Mouse (Mus musculus) gastrocnemius, adult 2 months (tissue): ENCODE data around the gene Xpo5. TPM values are rescaled to one million over a fixed set of nuclear protein-coding genes. Genes with fewer than 3 reads are reported as not detected.

Experiments used
- DNase-seq: peaks from one replicate; pipeline ENCODE4 v3.0.0; 2022
- H3K27ac ChIP-seq: fragments of 200-600 bp; 2 replicates; pipeline ENCODE4 v1.8.1; 2022; ENCODE audit warnings: mild to moderate bottlenecking
- H3K4me3 ChIP-seq: fragments of 200-600 bp; 2 replicates; pipeline ENCODE4 v1.8.1; 2022; ENCODE audit warnings: mild to moderate bottlenecking, moderate library complexity
- CTCF ChIP-seq: fragments of 200-600 bp; IDR thresholded peaks from 2 replicates; pipeline ENCODE4 v1.8.1; 2022; ENCODE audit warnings: antibody characterized with exemption, mild to moderate bottlenecking, moderate library complexity
- intact Hi-C: fragments of 180-260 bp; cut with DNase I; formaldehyde crosslinking; loops from one replicate; pipeline ENCODE4 v1.15.1; 2025
- total RNA-seq, 2 experiments: library from RNA; stranded (reverse); gene quantifications; 2 replicates each; pipeline ENCODE4 v1.2.3; 2021

Gene Xpo5
- total RNA-seq, 2 experiments from 2014 or later = 10.8 to 12.2 TPM

DNA sequence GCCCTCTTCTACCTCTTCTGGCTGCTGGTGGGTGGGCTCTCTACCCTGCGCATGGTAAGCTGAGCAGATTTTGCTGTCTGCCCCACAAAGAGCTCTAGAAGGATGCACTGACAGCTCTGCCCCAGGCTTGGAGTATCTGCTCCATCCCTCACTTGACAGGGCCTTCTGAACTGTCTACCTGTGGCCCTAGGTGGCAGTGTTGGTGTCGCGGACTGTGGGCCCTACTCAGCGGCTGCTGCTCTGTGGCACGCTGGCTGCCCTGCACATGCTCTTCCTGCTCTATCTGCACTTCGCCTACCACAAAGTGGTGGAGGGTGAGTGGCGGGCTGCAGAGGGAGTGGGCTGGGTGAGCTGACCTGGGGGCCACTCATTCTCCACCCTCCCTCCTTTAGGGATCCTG lies 48.6 kb downstream of the Xpo5 start:
- intact Hi-C loops = no loop called here
- H3K4me3 ChIP-seq = no peak overlapping the region
- no peak for TF ChIP-seq CTCF
- DNase-seq = no peak
- H3K27ac ChIP-seq = no peak overlapping the region

GRCm38 (mm10) chr17:46252571-46253451 lies 50.2 kb downstream of the Xpo5 start:
- peak; percentile 52 for TF ChIP-seq CTCF
- peak overlapping the region; percentile 72 for H3K4me3 ChIP-seq
- DNase-seq = no peak
- no peak overlapping the region for H3K27ac ChIP-seq
- intact Hi-C loops = no loop called here

DNA sequence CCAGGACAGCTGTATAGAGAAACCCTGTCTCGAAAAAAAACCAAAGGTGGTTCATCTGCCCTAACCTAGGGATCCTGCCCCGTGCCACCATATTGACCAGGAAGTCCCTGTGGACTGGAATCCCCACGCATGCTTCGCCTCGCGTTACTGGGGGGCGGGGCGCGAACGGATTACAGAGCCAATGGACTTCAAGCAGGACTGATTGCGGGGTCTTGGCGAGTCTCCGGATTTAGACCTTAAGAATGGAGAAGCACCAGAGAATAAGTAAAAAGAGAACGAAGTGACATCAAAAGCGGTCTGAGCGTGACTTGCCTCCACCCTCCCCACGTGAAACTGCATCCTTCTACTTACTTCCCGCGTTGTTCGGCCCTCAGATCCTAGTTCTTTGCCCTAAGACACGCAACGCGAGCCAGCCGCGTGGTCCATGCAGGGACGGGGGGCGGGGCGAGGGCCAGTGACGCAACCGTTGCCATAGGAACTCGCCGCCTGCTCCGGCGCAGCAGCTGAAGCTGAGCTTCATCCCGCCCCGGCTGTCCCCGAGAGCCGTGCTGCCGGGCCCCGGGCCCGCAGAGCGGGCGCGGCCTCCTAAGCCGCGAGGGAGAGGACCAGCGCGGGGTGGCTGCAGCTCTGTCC lies 51.0 kb downstream of the Xpo5 start, which contains the start of gene Lrrc73:
Lrrc73 (plus strand) TSS at position 80 of the 633 bp plus-strand sequence.
- Histone ChIP-seq H3K4me3 (peak within 1 kb of the TSS; percentile 72), H3K27ac (peak within 1 kb of the TSS; percentile 38; the same call in 1 of the 2 replicates)
- TF ChIP-seq CTCF = no peak
- intact Hi-C loops = no loop called here
- DNase-seq = peak; percentile 95

DNA sequence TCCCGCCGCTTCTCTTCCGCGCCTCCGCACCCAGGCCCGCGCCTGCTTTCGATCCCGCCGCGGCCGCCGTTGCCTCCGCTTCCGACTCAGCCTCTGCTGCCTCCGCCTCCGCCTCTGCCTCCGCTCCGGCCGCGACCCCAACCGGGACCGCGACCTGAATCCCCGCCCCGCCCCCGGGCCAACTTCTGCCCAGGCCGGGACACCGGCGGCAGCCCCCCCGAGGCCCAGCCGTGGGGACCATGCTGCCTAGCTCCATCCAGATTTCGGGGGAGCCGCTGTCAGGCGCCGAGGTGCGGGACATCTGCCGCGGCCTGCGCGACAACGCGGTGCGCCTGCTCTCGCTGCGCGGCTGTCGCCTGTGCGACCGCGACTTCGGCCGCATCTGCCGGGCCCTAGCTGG lies 51.5 kb downstream of the Xpo5 start:
- peak overlapping the region; percentile 38; the same call in 1 of the 2 replicates for H3K27ac ChIP-seq
- DNase-seq = no peak
- TF ChIP-seq CTCF = no peak
- peak overlapping the region; percentile 72 for H3K4me3 ChIP-seq
- intact Hi-C loops = no loop called here

GRCm38 (mm10) chr17:46255147-46255546 lies 52.6 kb downstream of the Xpo5 start:
- no peak for TF ChIP-seq CTCF
- Histone ChIP-seq H3K27ac (no peak overlapping the region), H3K4me3 (no peak overlapping the region)
- intact Hi-C loops = no loop called here
- DNase-seq = no peak

GRCm38 (mm10) chr17:46258279-46259053 lies 55.9 kb downstream of the Xpo5 start:
- Histone ChIP-seq H3K4me3 (no peak overlapping the region), H3K27ac (no peak overlapping the region)
- DNase-seq = no peak
- no peak for TF ChIP-seq CTCF
- intact Hi-C loops = no loop called here

DNA sequence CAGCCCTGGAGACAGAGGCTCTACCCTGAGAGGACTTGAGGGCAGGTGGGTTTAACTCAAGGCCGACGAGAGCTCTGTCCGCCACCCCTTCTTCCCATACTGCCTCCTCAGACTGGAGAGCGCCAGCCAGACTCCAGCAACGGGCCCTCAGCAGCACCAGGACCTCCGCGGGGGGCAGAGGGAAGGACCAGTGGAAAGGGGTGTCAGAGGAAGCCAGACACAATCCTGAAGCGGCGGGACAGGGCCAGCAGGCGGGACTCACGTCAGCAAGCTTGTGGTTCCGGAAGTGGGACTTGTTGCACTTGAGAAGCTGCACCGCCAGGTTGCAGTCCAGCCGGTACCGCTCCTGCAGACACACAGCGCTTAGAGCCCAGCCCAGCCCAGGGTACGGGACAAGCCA lies 57.1 kb downstream of the Xpo5 start:
- Histone ChIP-seq H3K27ac (no peak overlapping the region), H3K4me3 (no peak overlapping the region)
- intact Hi-C loops = no loop called here
- no peak for TF ChIP-seq CTCF
- DNase-seq = no peak

DNA sequence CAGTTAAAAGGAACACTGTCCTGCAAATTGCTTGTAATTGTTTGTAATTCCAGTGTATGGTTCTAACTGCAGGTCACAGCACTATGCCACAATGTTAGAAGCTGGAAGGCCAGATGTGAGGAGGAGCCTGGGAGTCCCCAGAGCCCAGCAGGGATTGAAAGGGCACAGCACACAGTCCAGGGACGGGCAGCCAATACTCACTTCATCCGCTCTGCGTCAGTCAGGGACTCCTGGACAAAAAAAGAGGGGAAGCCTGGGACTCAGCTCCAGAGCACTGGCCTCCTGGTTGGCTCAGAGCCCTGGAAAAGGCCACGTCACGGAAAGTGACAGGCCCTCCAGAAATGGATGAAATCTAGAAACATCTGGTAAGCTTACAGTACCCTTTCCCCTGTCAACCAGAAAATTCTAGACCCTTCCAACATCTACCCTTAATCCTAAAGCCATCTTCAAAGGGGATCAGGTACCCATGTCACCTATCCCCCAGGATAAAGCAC lies 59.7 kb downstream of the Xpo5 start:
- TF ChIP-seq CTCF = no peak
- peak overlapping the region; percentile 49 for H3K27ac ChIP-seq

GRCm38 (mm10) chr17:46265502-46265901 lies 62.9 kb downstream of the Xpo5 start:
- DNase-seq = no peak
- no peak overlapping the region for H3K27ac ChIP-seq
- no peak overlapping the region for H3K4me3 ChIP-seq
- intact Hi-C loops = loop anchor here (5.0 kb wide), 1 partner anchor 117 kb away; the partner anchor contains the start of gene Zfp318
- TF ChIP-seq CTCF = no peak

More for the DNA sequence above, 59.7 kb downstream of the Xpo5 start:
- no peak overlapping the region for H3K4me3 ChIP-seq
- intact Hi-C loops = no loop called here
- no peak for DNase-seq

DNA sequence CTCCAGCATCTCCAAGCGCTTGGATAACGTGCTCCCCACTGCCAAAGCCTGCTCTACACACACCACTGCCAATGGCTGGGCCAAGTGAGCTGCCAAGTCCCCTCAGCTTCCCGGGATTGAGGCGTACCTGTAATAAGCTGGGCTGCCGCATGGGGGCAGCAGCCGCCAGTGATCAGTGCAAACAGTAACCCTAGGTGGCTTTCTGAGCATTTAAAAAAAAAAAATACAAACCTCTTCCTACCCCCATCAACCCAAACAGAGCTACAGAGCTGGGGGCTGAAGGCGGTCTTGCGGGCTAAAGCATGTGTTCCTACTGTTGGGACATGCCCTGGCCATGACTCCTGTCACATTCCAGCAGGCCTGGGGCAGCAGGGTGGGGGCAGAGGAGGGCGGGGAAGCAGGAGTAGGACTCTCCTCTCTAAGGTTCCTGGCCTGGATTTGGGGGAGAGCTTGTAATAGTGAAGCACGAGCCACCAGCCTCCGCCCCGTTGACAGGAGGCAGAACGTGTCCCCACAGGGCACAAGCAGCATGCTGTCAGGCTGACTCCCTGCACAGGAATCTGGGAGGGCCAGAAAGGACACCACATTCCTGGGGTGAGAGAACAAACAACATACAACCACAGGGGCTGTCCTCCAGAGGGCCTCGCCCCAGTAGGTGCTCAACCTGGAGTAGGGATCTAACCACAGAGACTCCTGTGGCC lies 63.5 kb downstream of the Xpo5 start:
- Histone ChIP-seq H3K27ac (peak overlapping the region; percentile 66), H3K4me3 (no peak overlapping the region)
- intact Hi-C loops = loop anchor here (1.0 to 5.0 kb wide), 2 partner anchors 32 to 116 kb away; partner anchors contain the start of gene Zfp318
- TF ChIP-seq CTCF = peak; percentile 96
- DNase-seq = peak; percentile 88

GRCm38 (mm10) chr17:46266986-46267385 lies 64.4 kb downstream of the Xpo5 start:
- intact Hi-C loops = loop anchor here (1.0 to 5.0 kb wide), 2 partner anchors 31 to 115 kb away; partner anchors contain the start of gene Zfp318
- H3K27ac ChIP-seq = peak overlapping the region; percentile 66

More at GRCm38 (mm10) chr17:46266986-46267385, 64.4 kb downstream of the Xpo5 start:
- TF ChIP-seq CTCF = no peak
- peak; percentile 18 for DNase-seq
- H3K4me3 ChIP-seq = no peak overlapping the region
